Mouse (Mus musculus) forebrain, embryonic 13.5 days (tissue): ENCODE data around the gene Etv6. TPM values are rescaled to one million over a fixed set of nuclear protein-coding genes. Genes with fewer than 3 reads are reported as not detected.

ENCODE experiments used
- ATAC-seq: fragments of 200-750 bp; cut with Nextera tagmentation; 2 replicates; pipeline ENCODE4 v1.8.0; 2017
- H3K27ac ChIP-seq: fragments of 300-500 bp; sonication (generic); 2 replicates; pipeline ENCODE4 v1.5.1; 2015; ENCODE audit warnings: inconsistent platforms, mild to moderate bottlenecking, moderate library complexity
- H3K27me3 ChIP-seq: fragments of 300-500 bp; sonication (generic); 2 replicates; pipeline ENCODE4 v1.6.1; 2015; ENCODE audit warnings: mild to moderate bottlenecking, inconsistent platforms
- H3K36me3 ChIP-seq: fragments of 300-500 bp; sonication (generic); 2 replicates; pipeline ENCODE4 v1.6.1; 2015; ENCODE audit warnings: mild to moderate bottlenecking, inconsistent platforms; ENCODE audit not compliant: poor library complexity, severe bottlenecking
- H3K4me1 ChIP-seq: fragments of 300-500 bp; sonication (generic); 2 replicates; pipeline ENCODE4 v1.6.1; 2015; ENCODE audit warnings: inconsistent platforms
- H3K4me2 ChIP-seq: fragments of 300-500 bp; sonication (generic); 2 replicates; pipeline ENCODE4 v1.6.1; 2015; ENCODE audit warnings: inconsistent platforms, mild to moderate bottlenecking, moderate library complexity
- H3K4me3 ChIP-seq: fragments of 300-500 bp; sonication (generic); 2 replicates; pipeline ENCODE4 v1.5.1; 2015; ENCODE audit warnings: mild to moderate bottlenecking, inconsistent platforms
- H3K9ac ChIP-seq: fragments of 300-500 bp; sonication (generic); 2 replicates; pipeline ENCODE4 v1.6.1; 2015; ENCODE audit warnings: mild to moderate bottlenecking, inconsistent platforms
- H3K9me3 ChIP-seq: fragments of 300-500 bp; sonication (generic); replicated peaks from 2 replicates; pipeline ENCODE4 v1.6.1; 2016; ENCODE audit warnings: inconsistent platforms
- WGBS: fragments of 180-500 bp; shearing (Covaris S2); methylation state at CpG from one replicate; pipeline ENCODE4 v1.1.7; 2015; 5-methylcytosine and 5-hydroxymethylcytosine counted together
- polyA plus RNA-seq: library from polyadenylated mRNA; unstranded; fragments of >200 nt; fragmentation: Nextera tagmentation; extraction: Ambion mirVana; gene quantifications from 2 replicates; pipeline ENCODE4 v1.2.1, GENCODE M21; 2015

Etv6 gene
- polyA plus RNA-seq, 1 experiment from 2014 or later: 7.2 TPM

DNA sequence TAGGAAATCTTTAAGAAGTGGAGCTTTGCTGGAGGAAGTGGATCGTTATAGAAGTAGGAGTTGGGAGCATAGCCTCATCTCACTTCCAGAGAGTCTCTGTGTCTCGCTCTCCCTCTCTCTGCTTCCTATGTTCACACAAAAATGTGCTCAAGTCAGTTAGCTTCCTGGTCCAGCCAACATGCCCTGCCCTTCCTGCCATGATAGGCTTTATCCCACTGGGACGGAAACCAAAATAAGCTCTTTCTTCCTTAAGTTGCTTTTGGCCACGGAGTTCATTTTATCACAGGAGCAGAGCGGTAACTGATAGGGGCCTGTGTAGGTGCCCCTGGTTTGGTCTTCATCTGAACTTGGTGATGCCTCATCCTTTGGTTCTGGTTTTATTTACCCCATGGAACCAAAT is 132.5 kb downstream of the Etv6 start:
- Histone ChIP-seq H3K4me3 (no peak overlapping the region), H3K4me2 (no peak overlapping the region), H3K9ac (no peak overlapping the region), H3K27me3 (no peaks in the 10 kb centered on the region), H3K36me3 (no peaks in the 10 kb centered on the region), H3K4me1 (peaks cover 10% of the 10 kb centered on the region; the same call in 1 of the 2 replicates), H3K27ac (no peak overlapping the region), H3K9me3 (no peaks in the 10 kb centered on the region)
- WGBS: 70% methylated on average over 5 of the region's 5 CpGs
- ATAC-seq: no peak

DNA sequence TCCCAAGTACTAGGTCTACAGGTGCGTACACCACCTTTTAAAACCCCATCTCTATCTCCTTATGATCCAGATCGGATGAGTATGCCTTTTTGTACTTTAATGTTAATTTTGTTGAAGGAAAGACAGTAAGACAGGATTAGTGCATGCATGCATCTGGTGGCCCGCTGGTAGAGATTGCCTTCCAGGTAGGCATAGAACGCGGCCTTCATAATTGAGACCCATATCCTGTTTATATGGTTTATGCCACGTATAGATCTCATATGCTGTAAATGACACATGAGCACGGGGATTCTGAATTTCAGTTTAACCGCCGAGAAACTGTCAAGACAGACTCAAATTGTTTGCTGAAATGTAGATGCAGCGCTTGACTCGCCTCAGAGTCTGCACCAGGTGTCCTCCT is 133.3 kb downstream of the Etv6 start:
- Histone ChIP-seq H3K4me1 (peaks cover 10% of the 10 kb centered on the region; the same call in 1 of the 2 replicates), H3K4me3 (no peak overlapping the region), H3K27me3 (no peaks in the 10 kb centered on the region), H3K36me3 (no peaks in the 10 kb centered on the region), H3K4me2 (no peak overlapping the region), H3K9ac (no peak overlapping the region), H3K9me3 (no peaks in the 10 kb centered on the region), H3K27ac (no peak overlapping the region)
- 94% methylated on average over 11 of the region's 11 CpGs for WGBS
- no peak for ATAC-seq

GRCm38 (mm10) chr6:134171235-134171634 is 135.7 kb downstream of the Etv6 start:
- peaks cover 10% of the 10 kb centered on the region; the same call in 1 of the 2 replicates for H3K4me1 ChIP-seq
- H3K9ac ChIP-seq: no peak overlapping the region
- ATAC-seq: no peak
- H3K27me3 ChIP-seq: no peaks in the 10 kb centered on the region
- no peak overlapping the region for H3K4me2 ChIP-seq
- H3K4me3 ChIP-seq: no peak overlapping the region
- WGBS: 88% methylated on average over 1 of the region's 1 CpGs
- no peak overlapping the region for H3K27ac ChIP-seq
- no peaks in the 10 kb centered on the region for H3K36me3 ChIP-seq
- no peaks in the 10 kb centered on the region for H3K9me3 ChIP-seq

DNA sequence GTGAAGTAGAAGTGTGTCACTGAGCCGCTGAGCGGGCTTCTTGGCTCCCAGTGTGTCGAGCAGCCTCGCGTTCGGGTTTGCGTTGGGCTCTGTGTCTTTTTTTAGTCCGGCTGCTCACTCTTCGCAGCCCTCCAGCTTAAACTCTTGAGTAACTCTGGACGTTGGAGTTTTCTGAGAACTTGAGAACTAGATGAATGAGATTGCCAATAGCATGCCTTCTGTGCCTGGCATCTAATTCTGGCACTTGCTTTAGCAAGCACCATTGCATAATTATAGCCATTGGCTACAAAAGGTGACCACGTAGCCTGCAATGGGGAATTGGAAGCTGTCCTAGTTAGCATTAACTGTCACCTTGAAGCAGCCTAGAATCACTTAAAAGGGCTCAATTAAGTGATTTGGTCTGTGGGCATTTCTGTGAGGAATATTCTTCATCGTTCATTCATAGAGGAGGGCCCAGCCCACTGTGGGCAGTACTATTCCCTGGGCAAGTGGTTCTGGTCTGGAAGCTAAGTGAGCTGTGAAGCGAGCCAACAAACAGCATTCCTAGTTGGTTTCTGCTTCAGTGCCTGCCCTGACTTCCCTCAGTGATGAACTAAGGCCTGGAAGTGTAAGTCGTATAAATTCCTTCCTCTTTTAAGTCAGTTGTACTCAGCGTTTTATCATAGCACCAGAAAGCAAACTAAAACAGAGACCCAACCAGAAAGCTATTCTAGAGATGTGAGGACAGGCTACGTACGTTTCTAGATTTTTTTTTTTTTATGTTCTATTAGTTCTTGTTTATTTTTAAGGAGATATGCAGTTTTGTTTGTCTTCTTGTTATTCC is 136.6 kb downstream of the Etv6 start:
- no peak overlapping the region for H3K4me2 ChIP-seq
- no peak overlapping the region for H3K27ac ChIP-seq
- H3K4me1 ChIP-seq: peaks cover 10% of the 10 kb centered on the region; the same call in 1 of the 2 replicates
- WGBS: 88% methylated on average over 17 of the region's 17 CpGs
- no peaks in the 10 kb centered on the region for H3K27me3 ChIP-seq
- H3K4me3 ChIP-seq: no peak overlapping the region
- H3K9me3 ChIP-seq: no peaks in the 10 kb centered on the region
- no peaks in the 10 kb centered on the region for H3K36me3 ChIP-seq
- no peak for ATAC-seq
- no peak overlapping the region for H3K9ac ChIP-seq

DNA sequence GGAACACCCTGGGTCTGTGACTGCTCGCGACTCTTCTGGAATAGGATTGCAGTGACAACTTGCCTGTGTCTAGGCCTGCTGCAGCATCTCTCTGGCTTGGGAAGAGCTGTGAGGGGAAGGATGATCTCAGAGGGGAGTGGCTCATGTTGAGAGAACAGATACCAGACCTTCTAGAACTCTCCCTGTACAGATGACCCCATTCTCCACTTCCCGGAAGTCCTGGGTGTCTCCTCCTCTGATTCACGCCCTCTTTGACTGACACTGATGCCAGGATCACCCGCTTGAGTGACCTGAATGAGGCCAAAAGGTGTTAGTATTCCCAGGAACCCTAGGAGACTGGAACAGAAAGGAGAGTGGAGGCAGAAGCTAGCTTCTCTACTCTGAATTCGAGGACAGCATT is 137.9 kb downstream of the Etv6 start:
- H3K4me1 ChIP-seq: peaks cover 10% of the 10 kb centered on the region; the same call in 1 of the 2 replicates
- WGBS: 84% methylated on average over 6 of the region's 6 CpGs
- no peak for ATAC-seq
- no peaks in the 10 kb centered on the region for H3K9me3 ChIP-seq
- no peak overlapping the region for H3K4me3 ChIP-seq
- no peak overlapping the region for H3K27ac ChIP-seq
- no peaks in the 10 kb centered on the region for H3K27me3 ChIP-seq
- H3K4me2 ChIP-seq: no peak overlapping the region
- no peak overlapping the region for H3K9ac ChIP-seq
- no peaks in the 10 kb centered on the region for H3K36me3 ChIP-seq

DNA sequence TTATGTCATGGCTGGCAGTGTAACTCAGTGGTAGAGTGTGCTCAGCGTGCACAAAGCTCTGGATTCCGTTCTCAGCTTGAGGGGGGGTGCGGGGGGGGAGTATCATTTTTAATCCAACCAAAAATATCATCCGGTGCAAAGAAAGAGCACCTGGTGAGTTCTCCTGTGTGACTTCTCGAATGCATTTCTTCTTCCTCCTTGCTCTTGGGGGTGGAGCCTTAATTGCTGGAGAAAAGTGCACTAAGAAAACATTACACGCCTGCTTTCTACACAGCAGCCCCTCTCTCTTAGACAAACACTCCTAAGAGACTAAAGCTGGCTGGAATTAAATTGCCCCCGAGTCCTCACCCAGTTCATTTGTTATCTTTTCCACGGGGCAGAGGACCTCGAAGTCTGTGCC is 139.6 kb downstream of the Etv6 start:
- Histone ChIP-seq H3K4me1 (peaks cover 9% of the 10 kb centered on the region; the same call in 1 of the 2 replicates), H3K9ac (no peak overlapping the region), H3K36me3 (no peaks in the 10 kb centered on the region), H3K9me3 (no peaks in the 10 kb centered on the region), H3K27me3 (no peaks in the 10 kb centered on the region), H3K4me3 (no peak overlapping the region), H3K27ac (no peak overlapping the region), H3K4me2 (no peak overlapping the region)
- no peak for ATAC-seq
- 65% methylated on average over 9 of the region's 9 CpGs for WGBS

GRCm38 (mm10) chr6:134177196-134177595 is 141.7 kb downstream of the Etv6 start:
- H3K9me3 ChIP-seq: no peaks in the 10 kb centered on the region
- no peaks in the 10 kb centered on the region for H3K27me3 ChIP-seq
- H3K4me3 ChIP-seq: no peak overlapping the region
- H3K4me2 ChIP-seq: no peak overlapping the region
- H3K27ac ChIP-seq: no peak overlapping the region
- H3K9ac ChIP-seq: no peak overlapping the region
- no peaks in the 10 kb centered on the region for H3K36me3 ChIP-seq
- no peaks in the 10 kb centered on the region for H3K4me1 ChIP-seq
- no peak for ATAC-seq
- WGBS: 89% methylated on average over 5 of the region's 5 CpGs

- no peak overlapping the region for H3K4me2 ChIP-seq
- H3K4me3 ChIP-seq: no peak overlapping the region
- H3K27ac ChIP-seq: no peak overlapping the region
- H3K9me3 ChIP-seq: no peaks in the 10 kb centered on the region
- no peak overlapping the region for H3K9ac ChIP-seq
- no peaks in the 10 kb centered on the region for H3K36me3 ChIP-seq
- no peaks in the 10 kb centered on the region for H3K27me3 ChIP-seq
- ATAC-seq: no peak
- WGBS: 91% methylated on average over 17 of the region's 17 CpGs
- H3K4me1 ChIP-seq: 0 out of 2 replicates have a peak, but pooled peaks cover 2% of the 10 kb centered on the region
Measured at GRCm38 (mm10) chr6:134182301-134182948, 146.9 kb downstream of the Etv6 start.

- 92% methylated on average over 11 of the region's 11 CpGs for WGBS
Measured at GRCm38 (mm10) chr6:134183592-134184342, 148.3 kb downstream of the Etv6 start.

GRCm38 (mm10) chr6:134186286-134186903 is 150.9 kb downstream of the Etv6 start:
- no peak overlapping the region for H3K9ac ChIP-seq
- no peaks in the 10 kb centered on the region for H3K27me3 ChIP-seq
- no peaks in the 10 kb centered on the region for H3K9me3 ChIP-seq
- H3K4me2 ChIP-seq: no peak overlapping the region
- H3K36me3 ChIP-seq: no peaks in the 10 kb centered on the region
- peaks cover 39% of the 10 kb centered on the region for H3K4me1 ChIP-seq
- no peak overlapping the region for H3K27ac ChIP-seq
- H3K4me3 ChIP-seq: no peak overlapping the region
- no peak for ATAC-seq
- WGBS: 81% methylated on average over 6 of the region's 6 CpGs

More at GRCm38 (mm10) chr6:134183592-134184342, 148.3 kb downstream of the Etv6 start:
- no peak overlapping the region for H3K4me3 ChIP-seq
- no peak for ATAC-seq
- no peak overlapping the region for H3K27ac ChIP-seq
- no peak overlapping the region for H3K4me2 ChIP-seq
- H3K4me1 ChIP-seq: peaks cover 13% of the 10 kb centered on the region
- H3K9ac ChIP-seq: no peak overlapping the region
- no peaks in the 10 kb centered on the region for H3K27me3 ChIP-seq
- no peaks in the 10 kb centered on the region for H3K36me3 ChIP-seq
- H3K9me3 ChIP-seq: no peaks in the 10 kb centered on the region

DNA sequence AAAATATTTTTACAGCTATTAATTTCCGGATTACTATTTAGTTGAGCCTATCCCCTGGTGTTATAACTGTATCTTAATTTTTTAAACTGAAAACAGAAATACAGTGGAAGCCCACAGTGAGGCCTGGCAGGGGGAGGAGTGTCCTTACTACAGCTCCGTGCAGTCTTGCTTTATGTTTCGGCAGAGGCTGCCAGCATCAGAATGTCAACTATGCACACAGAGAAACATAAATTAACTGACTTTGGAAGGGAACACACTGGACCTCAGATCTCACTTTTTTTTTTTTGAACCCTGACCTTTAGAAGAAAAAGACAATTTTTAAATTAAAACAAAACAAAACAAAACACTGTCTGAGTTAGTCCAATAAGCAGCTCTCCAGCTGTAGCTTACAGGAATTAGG is 153.2 kb downstream of the Etv6 start:
- Histone ChIP-seq H3K4me1 (peaks cover 44% of the 10 kb centered on the region), H3K36me3 (no peaks in the 10 kb centered on the region), H3K27me3 (no peaks in the 10 kb centered on the region), H3K9ac (no peak overlapping the region), H3K4me2 (no peak overlapping the region), H3K4me3 (no peak overlapping the region), H3K27ac (no peak overlapping the region), H3K9me3 (no peaks in the 10 kb centered on the region)
- no peak for ATAC-seq
- 38% methylated on average over 3 of the region's 3 CpGs for WGBS
